Mouse (Mus musculus) thymus, postnatal 10 days (tissue): ENCODE measurements around the gene Unc13b.

ENCODE experiments used
- DNase-seq, 2 experiments: peaks; one replicate each; pipeline ENCODE4 v3.0.0; 2021; ENCODE audit warnings: low spot score in 2 of 2

Unc13b gene

GRCm38 (mm10) chr4:43231821-43232220 lies 173.1 kb downstream of the Unc13b start:
- DNase-seq: no peak

- DNase-seq: no peak
These were observed 174.2 kb downstream of the Unc13b start for GRCm38 (mm10) chr4:43232985-43233384.

GRCm38 (mm10) chr4:43233489-43233888 lies 174.7 kb downstream of the Unc13b start:
- DNase-seq: no peak

GRCm38 (mm10) chr4:43236898-43237297 lies 178.1 kb downstream of the Unc13b start:
- no peak for DNase-seq

- no peak for DNase-seq
These were observed 182.0 kb downstream of the Unc13b start for GRCm38 (mm10) chr4:43240716-43241115.

GRCm38 (mm10) chr4:43244022-43244421 lies 185.3 kb downstream of the Unc13b start:
- no peak for DNase-seq

GRCm38 (mm10) chr4:43245776-43246175 lies 187.0 kb downstream of the Unc13b start:
- DNase-seq: no peak

GRCm38 (mm10) chr4:43248026-43248425 lies 189.3 kb downstream of the Unc13b start:
- DNase-seq: no peak

GRCm38 (mm10) chr4:43248909-43249308 lies 190.2 kb downstream of the Unc13b start:
- DNase-seq: no peak

GRCm38 (mm10) chr4:43251269-43251668 lies 192.5 kb downstream of the Unc13b start:
- DNase-seq: no peak

- no peak for DNase-seq
These were observed 198.3 kb downstream of the Unc13b start for GRCm38 (mm10) chr4:43257040-43257439.

- no peak for DNase-seq
These were observed 199.8 kb downstream of the Unc13b start for GRCm38 (mm10) chr4:43258556-43258955.

- no peak for DNase-seq
These were observed 200.7 kb downstream of the Unc13b start for GRCm38 (mm10) chr4:43259435-43259834.

- no peak for DNase-seq
These were observed 201.3 kb downstream of the Unc13b start for GRCm38 (mm10) chr4:43260096-43260495.

GRCm38 (mm10) chr4:43262821-43263220 lies 204.1 kb downstream of the Unc13b start:
- DNase-seq: no peak

GRCm38 (mm10) chr4:43266146-43266545 lies 207.4 kb downstream of the Unc13b start:
- DNase-seq: no peak

- DNase-seq: peak; percentile 49 to 56
These were observed 208.0 kb downstream of the Unc13b start, which contains the start of gene Atp8b5 for GRCm38 (mm10) chr4:43266623-43267322. Atp8b5 (plus strand) TSS chr4:43267159.

- no peak for DNase-seq
These were observed 208.5 kb downstream of the Unc13b start for GRCm38 (mm10) chr4:43267323-43267658.

GRCm38 (mm10) chr4:43285476-43285875 lies 226.7 kb downstream of the Unc13b start:
- DNase-seq: no peak

GRCm38 (mm10) chr4:43287305-43287704 lies 228.6 kb downstream of the Unc13b start:
- DNase-seq: no peak

- no peak for DNase-seq
These were observed 235.2 kb downstream of the Unc13b start for GRCm38 (mm10) chr4:43294001-43294400.

GRCm38 (mm10) chr4:43309696-43310338 lies 251.1 kb downstream of the Unc13b start:
- no peak for DNase-seq
